Mouse (Mus musculus) ES-E14 (cell line): ENCODE data around the gene Chrm3. TPM values are rescaled to one million over a fixed set of nuclear protein-coding genes. Genes with fewer than 3 reads are reported as not detected.

Experiments used
- DNase-seq: peaks from one replicate; pipeline ENCODE4 v3.0.0-alpha.2; 2013; ENCODE audit warnings: low read depth, low spot score
- H3K27ac ChIP-seq: 2 replicates; pipeline ENCODE4 v1.5.1; 2012; ENCODE audit warnings: low read depth, mild to moderate bottlenecking, low read length, moderate library complexity, mixed read lengths; ENCODE audit not compliant: poor library complexity, insufficient read depth, severe bottlenecking
- H3K36me3 ChIP-seq: 2 replicates; pipeline ENCODE4 v1.6.1; 2012; ENCODE audit warnings: mild to moderate bottlenecking, low read length, moderate library complexity, mixed read lengths; ENCODE audit not compliant: control insufficient read depth, poor library complexity, insufficient read depth, severe bottlenecking
- H3K4me1 ChIP-seq, 2 experiments: fragments of 150-350 bp in 1 of 2; sonication (generic) in 1 of 2; 2 replicates each; pipeline ENCODE4 v1.6.1; 2012; ENCODE audit warnings: low read length in 2 of 2, mild to moderate bottlenecking in 1 of 2, mixed read lengths in 1 of 2; ENCODE audit not compliant: control insufficient read depth in 2 of 2, insufficient read depth in 2 of 2, poor library complexity in 1 of 2
- H3K4me3 ChIP-seq, 2 experiments: fragments of 150-350 bp in 1 of 2; sonication (generic) in 1 of 2; 2 replicates each; pipeline ENCODE4 v1.5.1; 2012; ENCODE audit warnings: low read length in 2 of 2, low read depth in 1 of 2, mild to moderate bottlenecking in 1 of 2, mixed read lengths in 1 of 2; ENCODE audit not compliant: insufficient read depth in 1 of 2, poor library complexity in 1 of 2, severe bottlenecking in 1 of 2
- H3K9ac ChIP-seq: 2 replicates; pipeline ENCODE4 v1.6.1; 2012; ENCODE audit warnings: low read depth, mild to moderate bottlenecking, low read length, mixed read lengths; ENCODE audit not compliant: poor library complexity, insufficient read depth, severe bottlenecking
- H3K9me3 ChIP-seq: fragments of 150-350 bp; sonication (generic); 2 replicates; pipeline ENCODE4 v1.6.1; 2012; ENCODE audit warnings: low read depth, mild to moderate bottlenecking, low read length; ENCODE audit not compliant: control insufficient read depth, insufficient read depth
- CHD2 ChIP-seq: IDR thresholded peaks from 2 replicates; pipeline ENCODE4 v1.6.1; 2014; ENCODE audit warnings: mild to moderate bottlenecking, low read depth, low read length, inconsistent platforms
- HCFC1 ChIP-seq: IDR thresholded peaks from 2 replicates; pipeline ENCODE4 v1.6.1; 2012; ENCODE audit warnings: low read length, inconsistent platforms, borderline replicate concordance; ENCODE audit not compliant: insufficient read depth
- MAFK ChIP-seq: IDR thresholded peaks from 2 replicates; pipeline ENCODE4 v1.6.1; 2014; ENCODE audit warnings: mild to moderate bottlenecking, low read depth, low read length, inconsistent platforms; ENCODE audit not compliant: insufficient read depth
- ZC3H11A ChIP-seq: IDR thresholded peaks from 2 replicates; pipeline ENCODE4 v1.6.1; 2012; ENCODE audit warnings: low read depth, mild to moderate bottlenecking, inconsistent platforms, low read length, borderline replicate concordance
- ZNF384 ChIP-seq: IDR thresholded peaks from 2 replicates; pipeline ENCODE4 v1.6.1; 2012; ENCODE audit warnings: low read depth, low read length, inconsistent platforms
- in situ Hi-C, 2 experiments: fragments of 600-800 bp; cut with MboI; formaldehyde crosslinking; loops; one replicate each; pipeline ENCODE4 v1.15.1; 2025; ENCODE audit warnings: low sequenced_read_pairs in 2 of 2, inconsistent platforms in 1 of 2; ENCODE audit not compliant: unreplicated experiment in 2 of 2
- total RNA-seq: library from RNA; depleted of rRNA; stranded (reverse); fragments of 300-350 nt; gene quantifications from 2 replicates; pipeline ENCODE4 v1.2.3, GENCODE M21; 2012

Gene Chrm3
- total RNA-seq, 1 experiment = 2.7 TPM

GRCm38 (mm10) chr13:10109542-10109941, 251.1 kb downstream of the Chrm3 start:
- no peak for TF ChIP-seq CHD2
- TF ChIP-seq ZNF384 = no peak
- TF ChIP-seq ZC3H11A = no peak
- no peak for TF ChIP-seq HCFC1
- no peak for TF ChIP-seq MAFK
- no peak overlapping the region for H3K4me3 ChIP-seq
- in situ Hi-C loops = no loop called here
- H3K27ac ChIP-seq = no peak overlapping the region
- H3K36me3 ChIP-seq = no peaks in the 10 kb centered on the region
- no peaks in the 10 kb centered on the region for H3K4me1 ChIP-seq
- H3K9ac ChIP-seq = no peak overlapping the region
- H3K9me3 ChIP-seq = no peaks in the 10 kb centered on the region
- DNase-seq = no peak

- H3K4me1 ChIP-seq = no peaks in the 10 kb centered on the region
- no peaks in the 10 kb centered on the region for H3K36me3 ChIP-seq
- H3K4me3 ChIP-seq = no peak overlapping the region
- in situ Hi-C loops = no loop called here
- no peak for DNase-seq
- no peak overlapping the region for H3K9ac ChIP-seq
- TF ChIP-seq ZC3H11A (no peak), MAFK (no peak), ZNF384 (no peak), HCFC1 (no peak), CHD2 (no peak)
- H3K9me3 ChIP-seq = no peaks in the 10 kb centered on the region
- no peak overlapping the region for H3K27ac ChIP-seq
Measured at GRCm38 (mm10) chr13:10107331-10107730, 253.3 kb downstream of the Chrm3 start.

DNA sequence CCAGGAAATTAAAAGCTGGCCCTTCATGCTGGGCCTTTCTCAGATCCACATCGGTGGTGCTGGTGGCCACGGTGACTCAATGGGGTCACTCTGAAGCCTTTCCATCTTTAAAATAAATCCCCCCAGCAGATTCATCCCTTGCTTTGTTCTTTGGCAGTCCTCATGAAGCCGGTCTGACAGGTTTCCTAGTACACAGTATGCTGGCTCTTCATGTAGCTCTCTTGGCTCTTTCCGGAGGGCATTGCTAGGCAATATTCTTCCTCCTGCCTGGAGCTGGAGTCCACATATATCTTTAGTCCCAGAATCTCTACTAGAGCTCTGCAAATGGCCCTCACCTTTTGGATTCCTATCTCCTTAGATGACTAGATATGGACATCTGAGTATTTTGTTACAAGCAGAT, 269.9 kb downstream of the Chrm3 start:
- in situ Hi-C loops = no loop called here
- Histone ChIP-seq H3K9ac (no peak overlapping the region), H3K9me3 (no peaks in the 10 kb centered on the region), H3K27ac (no peak overlapping the region), H3K4me1 (no peaks in the 10 kb centered on the region), H3K36me3 (no peaks in the 10 kb centered on the region), H3K4me3 (no peak overlapping the region)
- DNase-seq = no peak
- no peak for TF ChIP-seq MAFK
- TF ChIP-seq ZC3H11A = no peak
- TF ChIP-seq CHD2 = no peak
- TF ChIP-seq ZNF384 = no peak
- TF ChIP-seq HCFC1 = no peak

DNA sequence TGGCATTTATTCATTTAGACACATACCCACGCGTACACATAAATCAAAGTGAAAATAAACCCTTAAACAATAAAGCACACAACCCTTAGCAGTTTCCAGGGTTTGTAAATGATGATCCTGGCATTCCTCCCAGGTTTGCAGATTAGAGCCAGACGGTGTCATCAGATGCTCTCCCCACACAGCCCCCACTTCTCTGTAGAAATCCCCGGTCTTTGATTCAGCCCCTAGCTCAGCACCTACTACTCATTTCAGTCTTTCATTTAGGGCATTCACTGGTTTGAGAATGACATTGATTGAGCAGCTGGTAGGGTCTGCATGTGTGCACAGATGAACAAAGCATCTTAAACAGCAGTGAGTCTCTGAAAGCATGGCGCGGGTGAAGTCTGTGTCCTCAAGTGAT, 274.3 kb downstream of the Chrm3 start:
- no peak for DNase-seq
- no peaks in the 10 kb centered on the region for H3K4me1 ChIP-seq
- TF ChIP-seq CHD2 (no peak), ZC3H11A (no peak), MAFK (no peak), HCFC1 (no peak), ZNF384 (no peak)
- no peak overlapping the region for H3K4me3 ChIP-seq
- no peak overlapping the region for H3K27ac ChIP-seq
- H3K9me3 ChIP-seq = no peaks in the 10 kb centered on the region
- H3K9ac ChIP-seq = no peak overlapping the region
- in situ Hi-C loops = no loop called here
- no peaks in the 10 kb centered on the region for H3K36me3 ChIP-seq

DNA sequence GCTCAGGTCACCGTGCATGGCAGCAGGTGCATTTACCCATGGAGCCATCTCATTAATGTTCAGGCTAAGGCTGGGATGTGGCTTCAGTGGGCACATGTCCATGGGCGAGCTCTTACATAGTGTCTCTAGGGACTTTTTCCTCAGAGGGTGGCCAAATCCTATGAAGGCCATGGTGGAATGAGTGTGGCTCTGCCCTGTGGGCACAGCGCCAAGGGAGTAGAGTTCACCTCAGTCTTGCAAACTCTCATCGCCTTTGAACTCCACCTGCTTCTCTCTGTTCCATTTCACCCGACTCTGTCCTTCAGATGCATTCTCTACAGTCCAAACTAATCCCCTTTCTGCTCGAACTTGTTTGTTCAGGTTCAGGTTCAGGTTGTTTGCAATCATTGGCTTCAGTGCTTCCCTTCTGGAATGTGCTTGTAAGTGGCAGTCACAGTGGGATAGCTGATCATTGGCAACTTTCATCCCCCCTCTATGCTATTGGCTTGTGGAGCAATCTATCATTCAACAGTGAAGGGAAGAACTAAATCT, 278.7 kb downstream of the Chrm3 start:
- no peak overlapping the region for H3K27ac ChIP-seq
- no peak for TF ChIP-seq HCFC1
- no peak for TF ChIP-seq ZNF384
- TF ChIP-seq ZC3H11A = no peak
- no peak for TF ChIP-seq CHD2
- TF ChIP-seq MAFK = no peak
- H3K9me3 ChIP-seq = no peaks in the 10 kb centered on the region
- H3K36me3 ChIP-seq = no peaks in the 10 kb centered on the region
- DNase-seq = no peak
- H3K4me3 ChIP-seq = no peak overlapping the region
- no peaks in the 10 kb centered on the region for H3K4me1 ChIP-seq
- in situ Hi-C loops = no loop called here
- no peak overlapping the region for H3K9ac ChIP-seq
